Mouse (Mus musculus) liver, adult 10 weeks (tissue): ENCODE results near the gene Slc15a2. TPM values are rescaled to one million over a fixed set of nuclear protein-coding genes. Genes with fewer than 3 reads are reported as not detected.

ENCODE experiments used
- polyA plus RNA-seq: library from polyadenylated mRNA; stranded (reverse); fragments of 350-450 nt; fragmentation: Illumina TruSeq; extraction: RNeasy Lipid Tissue Mini Kit (QIAGEN cat#74804); gene quantifications from one replicate; pipeline ENCODE4 v1.2.3, GENCODE M21; 2014; ENCODE audit warnings: low read depth, low replicate concordance

Slc15a2 gene
- 11.0 TPM for polyA plus RNA-seq

GRCm38 (mm10) chr16:36784594-36785313 is at the start of gene Slc15a2:
Slc15a2 (minus strand) TSS chr16:36784962.

GRCm38 (mm10) chr16:36828054-36828786 is 43.5 kb upstream of the Slc15a2 start, which contains the start of gene Iqcb1:
Iqcb1 (plus strand) TSS chr16:36828385.

Other genes starting within 250 kb of the Slc15a2 start
- gene Casr, start 222.8 kb downstream of the Slc15a2 start, polyA plus RNA-seq, result not detected
- 5.7 TPM for gene Cd86, start 118.9 kb downstream of the Slc15a2 start, polyA plus RNA-seq
- gene Ildr1, start 91.0 kb downstream of the Slc15a2 start, polyA plus RNA-seq, result 0.16 TPM
- gene Iqcb1, start 43.4 kb upstream of the Slc15a2 start, polyA plus RNA-seq, result 22.9 TPM
- gene Eaf2, start 90.0 kb upstream of the Slc15a2 start, polyA plus RNA-seq, result 1.4 TPM
- gene Golgb1, start 90.2 kb upstream of the Slc15a2 start, polyA plus RNA-seq, result 14.9 TPM
- 1.8 TPM for gene Hcls1, start 150.0 kb upstream of the Slc15a2 start, polyA plus RNA-seq
- 0.16 TPM for gene Fbxo40, start 205.5 kb upstream of the Slc15a2 start, polyA plus RNA-seq
- gene Polq, start 226.8 kb upstream of the Slc15a2 start, polyA plus RNA-seq, result 0.11 TPM